Mouse (Mus musculus) hindbrain, embryonic 10.5 days (tissue): ENCODE measurements around the gene 3110082I17Rik. TPM values are rescaled to one million over a fixed set of nuclear protein-coding genes. Genes with fewer than 3 reads are reported as not detected.

Experiments used
- DNase-seq: peaks from one replicate; pipeline ENCODE4 v3.0.0-alpha.2; 2017; ENCODE audit warnings: low spot score
- H3K27ac ChIP-seq: fragments of 300-500 bp; sonication (generic); 2 replicates; pipeline ENCODE4 v1.5.1; 2016; ENCODE audit warnings: mild to moderate bottlenecking, moderate library complexity
- H3K27me3 ChIP-seq: fragments of 300-500 bp; sonication (generic); 2 replicates; pipeline ENCODE4 v1.6.1; 2016; ENCODE audit warnings: mild to moderate bottlenecking; ENCODE audit not compliant: poor library complexity, insufficient read depth, severe bottlenecking
- H3K36me3 ChIP-seq: fragments of 300-500 bp; sonication (generic); 2 replicates; pipeline ENCODE4 v1.6.1; 2016; ENCODE audit warnings: mild to moderate bottlenecking, moderate library complexity
- H3K4me1 ChIP-seq: fragments of 300-500 bp; sonication (generic); replicated peaks from 2 replicates; pipeline ENCODE4 v1.6.1; 2016; ENCODE audit warnings: mild to moderate bottlenecking
- H3K4me3 ChIP-seq: fragments of 300-500 bp; sonication (generic); 2 replicates; pipeline ENCODE4 v1.5.1; 2016; ENCODE audit warnings: mild to moderate bottlenecking, moderate library complexity
- H3K9me3 ChIP-seq: fragments of 300-500 bp; sonication (generic); 2 replicates; pipeline ENCODE4 v1.6.1; 2016; ENCODE audit warnings: mild to moderate bottlenecking, moderate library complexity
- WGBS: fragments of 180-500 bp; shearing (Covaris S2); methylation state at CpG from one replicate; pipeline ENCODE4 v1.1.7; 2016; 5-methylcytosine and 5-hydroxymethylcytosine counted together
- polyA plus RNA-seq: library from polyadenylated mRNA; unstranded; fragments of >200 nt; fragmentation: Nextera tagmentation; extraction: Ambion mirVana; gene quantifications from 2 replicates; pipeline ENCODE4 v1.2.1, GENCODE M21; 2016

Gene 3110082I17Rik
- polyA plus RNA-seq, 1 experiment from 2014 or later, result 49.1 TPM

- no peaks in the 10 kb centered on the region for H3K27me3 ChIP-seq
- peak overlapping the region; percentile 76 for H3K27ac ChIP-seq
- peaks cover 28% of the 10 kb centered on the region for H3K36me3 ChIP-seq
- no peak for DNase-seq
- peaks cover 45% of the 10 kb centered on the region for H3K4me1 ChIP-seq
- no peak overlapping the region for H3K4me3 ChIP-seq
- 30% methylated on average over 5 of the region's 5 CpGs for WGBS
- H3K9me3 ChIP-seq, result no peaks in the 10 kb centered on the region
Measured at GRCm38 (mm10) chr5:139364911-139365571, 95.3 kb downstream of the 3110082I17Rik start.

- peaks cover 38% of the 10 kb centered on the region for H3K4me1 ChIP-seq
- H3K9me3 ChIP-seq, result no peaks in the 10 kb centered on the region
- H3K27me3 ChIP-seq, result no peaks in the 10 kb centered on the region
- no peak overlapping the region for H3K4me3 ChIP-seq
- 39% methylated on average over 12 of the region's 12 CpGs for WGBS
- peak; percentile 84 for DNase-seq
- H3K36me3 ChIP-seq, result peaks cover 31% of the 10 kb centered on the region
- peak overlapping the region; percentile 76 for H3K27ac ChIP-seq
Measured at GRCm38 (mm10) chr5:139364260-139364910, 95.9 kb downstream of the 3110082I17Rik start.

- DNase-seq, result no peak
- Histone ChIP-seq H3K9me3 (no peaks in the 10 kb centered on the region), H3K4me1 (peaks cover 33% of the 10 kb centered on the region), H3K4me3 (no peak overlapping the region), H3K36me3 (peaks cover 31% of the 10 kb centered on the region), H3K27me3 (no peaks in the 10 kb centered on the region), H3K27ac (no peak overlapping the region; the same call in 1 of the 2 replicates)
- 73% methylated on average over 7 of the region's 7 CpGs for WGBS
Measured at GRCm38 (mm10) chr5:139363858-139364257, 96.5 kb downstream of the 3110082I17Rik start.

- Histone ChIP-seq H3K36me3 (peaks cover 39% of the 10 kb centered on the region), H3K4me3 (no peak overlapping the region), H3K4me1 (peaks cover 7% of the 10 kb centered on the region), H3K27ac (no peak overlapping the region), H3K9me3 (no peaks in the 10 kb centered on the region), H3K27me3 (no peaks in the 10 kb centered on the region)
- DNase-seq, result no peak
- WGBS, result 95% methylated on average over 5 of the region's 5 CpGs
Measured at GRCm38 (mm10) chr5:139359244-139359643, 101.1 kb downstream of the 3110082I17Rik start.

- H3K36me3 ChIP-seq, result peaks cover 38% of the 10 kb centered on the region
- peaks cover 4% of the 10 kb centered on the region; the same call in 1 of the 2 replicates for H3K4me1 ChIP-seq
- no peaks in the 10 kb centered on the region for H3K9me3 ChIP-seq
- peak; percentile 36 for DNase-seq
- H3K27me3 ChIP-seq, result no peaks in the 10 kb centered on the region
- H3K27ac ChIP-seq, result no peak overlapping the region
- no peak overlapping the region for H3K4me3 ChIP-seq
- 69% methylated on average over 2 of the region's 2 CpGs for whole genome bisulfite sequencing
Measured at GRCm38 (mm10) chr5:139358653-139359052, 101.7 kb downstream of the 3110082I17Rik start.

- WGBS, result 37% methylated on average over 19 of the region's 19 CpGs
- Histone ChIP-seq H3K36me3 (peaks cover 14% of the 10 kb centered on the region; the same call in 1 of the 2 replicates), H3K27me3 (peaks cover 22% of the 10 kb centered on the region; the same call in 1 of the 2 replicates), H3K4me3 (no peak overlapping the region), H3K9me3 (no peaks in the 10 kb centered on the region), H3K27ac (no peak overlapping the region), H3K4me1 (peaks cover 20% of the 10 kb centered on the region)
- DNase-seq, result peak; percentile 79
Measured at GRCm38 (mm10) chr5:139355235-139355772, 105.0 kb downstream of the 3110082I17Rik start.

GRCm38 (mm10) chr5:139353946-139354345 is 106.4 kb downstream of the 3110082I17Rik start:
- peaks cover 22% of the 10 kb centered on the region; the same call in 1 of the 2 replicates for H3K27me3 ChIP-seq
- DNase-seq, result no peak
- no peak overlapping the region for H3K27ac ChIP-seq
- H3K36me3 ChIP-seq, result peaks cover 8% of the 10 kb centered on the region; the same call in 1 of the 2 replicates
- H3K4me3 ChIP-seq, result no peak overlapping the region
- H3K9me3 ChIP-seq, result no peaks in the 10 kb centered on the region
- H3K4me1 ChIP-seq, result peaks cover 20% of the 10 kb centered on the region
- WGBS, result 89% methylated on average over 11 of the region's 11 CpGs

GRCm38 (mm10) chr5:139353496-139353895 is 106.8 kb downstream of the 3110082I17Rik start:
- DNase-seq, result peak; percentile 35
- H3K27me3 ChIP-seq, result peaks cover 22% of the 10 kb centered on the region; the same call in 1 of the 2 replicates
- no peak overlapping the region for H3K27ac ChIP-seq
- H3K4me1 ChIP-seq, result peaks cover 20% of the 10 kb centered on the region
- H3K36me3 ChIP-seq, result peaks cover 8% of the 10 kb centered on the region; the same call in 1 of the 2 replicates
- H3K9me3 ChIP-seq, result no peaks in the 10 kb centered on the region
- no peak overlapping the region for H3K4me3 ChIP-seq
- WGBS, result 62% methylated on average over 10 of the region's 10 CpGs

GRCm38 (mm10) chr5:139352317-139352716 is 108.0 kb downstream of the 3110082I17Rik start, which contains the start of gene Cyp2w1:
TSS of gene Cyp2w1 (plus strand) at chr5:139352617.
- no peak for DNase-seq
- no peaks in the 10 kb centered on the region for H3K9me3 ChIP-seq
- H3K27me3 ChIP-seq, result peaks cover 22% of the 10 kb centered on the region; the same call in 1 of the 2 replicates
- no peak within 1 kb of the TSS for H3K4me3 ChIP-seq
- no peaks in the 10 kb centered on the region for H3K36me3 ChIP-seq
- H3K27ac ChIP-seq, result 0 out of 2 replicates have a peak within 1 kb of the TSS, but pooled peaks have one; percentile 35
- WGBS, result 67% methylated on average over 6 of the region's 6 CpGs
- H3K4me1 ChIP-seq, result peaks cover 20% of the 10 kb centered on the region

- Histone ChIP-seq H3K36me3 (no peaks in the 10 kb centered on the region), H3K4me3 (no peak overlapping the region), H3K27me3 (peaks cover 26% of the 10 kb centered on the region), H3K4me1 (peaks cover 22% of the 10 kb centered on the region), H3K27ac (no peak overlapping the region), H3K9me3 (no peaks in the 10 kb centered on the region)
- no peak for DNase-seq
- WGBS, result 45% methylated on average over 8 of the region's 8 CpGs
Measured at GRCm38 (mm10) chr5:139351628-139352027, 108.7 kb downstream of the 3110082I17Rik start.

- H3K27me3 ChIP-seq, result peaks cover 31% of the 10 kb centered on the region
- peaks cover 24% of the 10 kb centered on the region for H3K4me1 ChIP-seq
- no peak within 1 kb of the TSS for H3K4me3 ChIP-seq
- H3K27ac ChIP-seq, result no peak within 1 kb of the TSS
- WGBS, result 56% methylated on average over 5 of the region's 5 CpGs
- H3K36me3 ChIP-seq, result no peaks in the 10 kb centered on the region
- H3K9me3 ChIP-seq, result no peaks in the 10 kb centered on the region
- no peak for DNase-seq
Measured at GRCm38 (mm10) chr5:139351134-139351533, 109.2 kb downstream of the 3110082I17Rik start, which contains the start of gene Cox19. TSS of gene Cox19 (minus strand) at chr5:139351418.

- DNase-seq, result no peak
- H3K4me3 ChIP-seq, result no peak overlapping the region
- no peaks in the 10 kb centered on the region for H3K9me3 ChIP-seq
- no peak overlapping the region for H3K27ac ChIP-seq
- 88% methylated on average over 6 of the region's 6 CpGs for WGBS
- H3K4me1 ChIP-seq, result peaks cover 26% of the 10 kb centered on the region
- H3K27me3 ChIP-seq, result peaks cover 33% of the 10 kb centered on the region
- no peaks in the 10 kb centered on the region for H3K36me3 ChIP-seq
Measured at GRCm38 (mm10) chr5:139349713-139350112, 110.6 kb downstream of the 3110082I17Rik start.

- H3K4me3 ChIP-seq, result no peak overlapping the region
- WGBS, result 43% methylated on average over 1 of the region's 1 CpGs
- H3K27ac ChIP-seq, result no peak overlapping the region
- H3K27me3 ChIP-seq, result peaks cover 27% of the 10 kb centered on the region
- H3K9me3 ChIP-seq, result no peaks in the 10 kb centered on the region
- no peak for DNase-seq
- peaks cover 8% of the 10 kb centered on the region for H3K36me3 ChIP-seq
- H3K4me1 ChIP-seq, result peaks cover 38% of the 10 kb centered on the region
Measured at GRCm38 (mm10) chr5:139347225-139347624, 113.1 kb downstream of the 3110082I17Rik start.
